Mouse (Mus musculus): ENCODE measurements around the gene Guca2a.

DNA sequence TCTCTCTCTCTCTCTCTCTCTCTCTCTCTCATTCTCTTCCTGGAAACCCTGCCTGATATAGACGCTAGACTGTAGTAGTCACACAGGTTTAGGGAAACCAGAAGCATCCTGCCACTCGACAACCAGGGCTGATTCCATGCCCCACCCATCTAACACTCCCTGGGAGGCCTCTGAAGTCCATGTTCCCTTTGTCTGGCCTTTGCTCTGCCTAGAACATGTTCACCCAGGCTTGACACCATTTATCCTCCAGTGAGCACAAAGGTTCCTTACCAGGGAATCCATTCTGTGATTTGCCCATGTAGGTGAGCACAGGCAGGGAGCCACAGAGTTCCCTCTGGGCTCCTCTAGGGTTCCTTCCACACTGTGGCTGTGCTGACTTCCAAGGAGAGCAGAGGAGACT lies 20.7 kb downstream of the Guca2a start:
- TF ChIP-seq CTCF (IDR thresholded peaks at IDR 0.05; ENCODE audit: low read depth, low read length) (no peak), POLR2A (IDR thresholded peaks at IDR 0.05; ENCODE audit: extremely low read depth, insufficient read depth, low read length) (no peak)
